Mouse (Mus musculus): ENCODE results near the gene 6430531B16Rik. TPM values are rescaled to one million over a fixed set of nuclear protein-coding genes. Genes with fewer than 3 reads are reported as not detected.

The 6430531B16Rik gene
- polyA plus RNA-seq, 1 experiment from 2014 or later: 1.1 TPM

DNA sequence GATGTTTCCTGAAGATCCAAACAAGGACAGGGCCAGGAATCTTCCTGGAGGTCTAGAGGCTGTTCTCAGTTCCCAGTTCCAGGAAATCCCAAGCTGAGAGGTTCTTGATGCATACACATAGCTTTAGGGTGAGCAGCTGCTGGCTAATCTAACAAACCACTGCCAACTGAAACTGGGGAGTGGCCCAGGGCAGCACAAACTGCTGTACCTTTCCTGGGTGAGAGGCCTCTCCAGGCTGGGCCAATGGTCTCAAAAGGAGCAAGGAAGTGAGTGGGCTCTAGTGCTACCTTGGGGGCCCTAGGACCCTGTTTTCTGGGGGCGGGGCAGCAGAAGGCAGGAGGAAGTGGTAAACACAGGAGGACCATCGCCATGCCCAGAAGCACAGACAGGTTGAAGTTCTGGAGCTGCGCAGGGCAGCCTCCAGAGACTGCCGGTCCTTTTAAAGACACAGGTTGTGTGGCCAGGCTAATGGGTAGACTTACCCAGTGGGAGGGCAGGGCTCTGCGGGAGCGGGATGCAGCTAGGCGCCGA lies 12.4 kb upstream of the 6430531B16Rik start:
- 72% methylated on average over 8 of the region's 8 CpGs for WGBS
- H3K9me3 ChIP-seq: no peaks in the 10 kb centered on the region

DNA sequence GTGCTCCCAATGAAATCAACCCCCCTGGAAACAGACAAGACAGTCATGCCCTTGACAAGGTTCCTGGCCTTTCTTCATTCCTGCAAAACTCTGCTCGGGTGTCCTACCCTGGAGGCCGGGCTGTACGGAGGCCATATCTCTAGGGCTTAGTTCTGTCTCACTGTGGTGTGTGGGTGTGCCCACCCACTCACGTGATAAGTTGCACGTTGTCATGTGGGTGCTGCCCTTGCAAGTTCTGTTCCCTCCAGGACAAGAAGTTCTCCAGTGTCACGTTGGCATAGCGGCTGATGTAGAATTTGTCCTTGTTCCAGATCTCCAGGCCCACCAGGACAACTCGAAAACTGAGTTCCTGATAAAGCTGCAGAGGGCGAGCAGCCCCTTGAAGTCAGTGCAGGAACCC lies 9.7 kb upstream of the 6430531B16Rik start:
- peaks cover 11% of the 10 kb centered on the region; the same call in 1 of the 2 replicates for H3K36me3 ChIP-seq
- H3K9ac ChIP-seq: no peak overlapping the region
- H3K4me1 ChIP-seq: no peaks in the 10 kb centered on the region
- ATAC-seq (ENCODE audit: insufficient number of reproducible peaks, insufficient read depth, low FRiP score, low TSS enrichment, low read depth): no peak
- WGBS: 91% methylated on average over 9 of the region's 9 CpGs
- H3K27ac ChIP-seq: no peak overlapping the region
- no peak overlapping the region for H3K4me2 ChIP-seq
- H3K4me3 ChIP-seq: no peak overlapping the region
- H3K27me3 ChIP-seq: no peaks in the 10 kb centered on the region
- no peaks in the 10 kb centered on the region for H3K9me3 ChIP-seq

More for the DNA sequence above, 12.4 kb upstream of the 6430531B16Rik start:
- Histone ChIP-seq H3K36me3 (peaks cover 16% of the 10 kb centered on the region), H3K4me2 (no peak overlapping the region), H3K4me1 (0 out of 2 replicates have a peak, but pooled peaks cover 4% of the 10 kb centered on the region), H3K27me3 (no peaks in the 10 kb centered on the region), H3K27ac (no peak overlapping the region), H3K9ac (no peak overlapping the region), H3K4me3 (no peak overlapping the region)
- ATAC-seq (ENCODE audit: insufficient number of reproducible peaks, insufficient read depth, low FRiP score, low TSS enrichment, low read depth): no peak

DNA sequence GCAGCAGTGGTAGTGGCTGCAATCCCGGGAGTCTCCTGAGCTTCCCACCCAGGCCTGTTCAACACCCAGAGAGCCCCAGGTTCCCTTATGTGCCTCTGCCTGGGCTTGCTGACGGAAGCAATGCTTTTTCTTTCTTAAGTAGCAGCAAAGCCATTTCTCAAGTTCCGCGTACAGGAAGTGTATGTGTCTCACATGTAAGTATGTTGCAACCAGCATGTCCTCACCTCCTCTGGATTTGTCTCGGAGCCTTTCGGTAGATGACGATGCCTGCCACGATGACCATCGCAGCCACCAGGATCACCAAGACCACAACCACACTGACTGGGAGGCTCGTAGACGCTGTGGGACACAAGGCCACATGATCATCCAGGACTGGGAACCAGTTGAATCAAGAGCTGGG lies 6.0 kb upstream of the 6430531B16Rik start:
- no peak for ATAC-seq (ENCODE audit: insufficient number of reproducible peaks, insufficient read depth, low FRiP score, low TSS enrichment, low read depth)
- WGBS: 88% methylated on average over 11 of the region's 11 CpGs

DNA sequence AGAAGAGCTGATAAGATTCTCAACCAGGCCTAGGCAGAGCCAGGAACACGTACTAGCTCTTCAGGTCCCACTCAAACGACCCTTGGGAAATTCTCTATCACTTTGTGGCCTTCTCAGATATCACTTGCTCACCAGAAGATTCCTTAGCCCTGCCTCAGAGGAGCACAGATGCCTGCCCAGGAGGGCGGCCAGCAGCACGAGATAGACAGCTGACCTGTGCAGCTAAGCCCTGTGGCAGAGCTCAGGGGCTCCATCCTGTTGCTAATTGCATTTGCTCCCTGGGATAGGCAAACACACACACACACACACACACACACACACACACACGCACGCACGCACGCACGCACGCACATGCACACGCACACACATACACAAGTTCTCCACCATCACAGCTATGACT lies 3.5 kb upstream of the 6430531B16Rik start:
- Histone ChIP-seq H3K27ac (no peak overlapping the region), H3K4me3 (no peak overlapping the region), H3K9me3 (no peaks in the 10 kb centered on the region), H3K36me3 (peaks cover 11% of the 10 kb centered on the region; the same call in 1 of the 2 replicates), H3K9ac (no peak overlapping the region), H3K4me1 (peaks cover 12% of the 10 kb centered on the region), H3K27me3 (no peaks in the 10 kb centered on the region), H3K4me2 (no peak overlapping the region)
- WGBS: 81% methylated on average over 11 of the region's 11 CpGs
- ATAC-seq (ENCODE audit: insufficient number of reproducible peaks, insufficient read depth, low FRiP score, low TSS enrichment, low read depth): no peak

More for the DNA sequence above, 6.0 kb upstream of the 6430531B16Rik start:
- Histone ChIP-seq H3K27ac (no peak overlapping the region), H3K4me1 (no peaks in the 10 kb centered on the region), H3K36me3 (peaks cover 11% of the 10 kb centered on the region; the same call in 1 of the 2 replicates), H3K9ac (no peak overlapping the region), H3K9me3 (no peaks in the 10 kb centered on the region), H3K4me2 (no peak overlapping the region), H3K4me3 (no peak overlapping the region), H3K27me3 (no peaks in the 10 kb centered on the region)

DNA sequence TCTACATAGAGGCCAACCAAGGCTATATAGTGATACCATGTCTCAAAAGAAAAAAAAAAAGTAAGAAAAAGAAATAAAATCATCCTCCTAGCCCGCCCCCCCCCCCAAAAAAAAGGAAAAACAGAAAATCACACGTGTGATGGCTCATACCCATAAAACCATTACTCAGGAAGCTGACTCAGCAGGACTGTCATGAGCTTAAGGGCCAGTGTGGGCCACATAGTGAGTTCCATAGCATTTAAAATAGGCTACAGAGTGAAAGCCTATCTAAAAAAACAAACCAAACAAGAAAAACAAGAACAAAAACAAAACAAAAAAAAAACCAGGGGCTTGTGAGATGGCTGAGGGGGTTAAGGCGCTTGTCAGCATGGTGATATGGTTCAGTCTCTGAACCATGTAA lies 2.2 kb upstream of the 6430531B16Rik start:
- no peak for ATAC-seq (ENCODE audit: insufficient number of reproducible peaks, insufficient read depth, low FRiP score, low TSS enrichment, low read depth)
- peaks cover 12% of the 10 kb centered on the region for H3K4me1 ChIP-seq
- H3K36me3 ChIP-seq: 0 out of 2 replicates have a peak, but pooled peaks cover 6% of the 10 kb centered on the region
- no peaks in the 10 kb centered on the region for H3K9me3 ChIP-seq
- no peak overlapping the region for H3K4me3 ChIP-seq
- no peak overlapping the region for H3K9ac ChIP-seq
- no peak overlapping the region for H3K4me2 ChIP-seq
- WGBS: 58% methylated on average over 3 of the region's 3 CpGs
- H3K27ac ChIP-seq: no peak overlapping the region
- H3K27me3 ChIP-seq: no peaks in the 10 kb centered on the region

DNA sequence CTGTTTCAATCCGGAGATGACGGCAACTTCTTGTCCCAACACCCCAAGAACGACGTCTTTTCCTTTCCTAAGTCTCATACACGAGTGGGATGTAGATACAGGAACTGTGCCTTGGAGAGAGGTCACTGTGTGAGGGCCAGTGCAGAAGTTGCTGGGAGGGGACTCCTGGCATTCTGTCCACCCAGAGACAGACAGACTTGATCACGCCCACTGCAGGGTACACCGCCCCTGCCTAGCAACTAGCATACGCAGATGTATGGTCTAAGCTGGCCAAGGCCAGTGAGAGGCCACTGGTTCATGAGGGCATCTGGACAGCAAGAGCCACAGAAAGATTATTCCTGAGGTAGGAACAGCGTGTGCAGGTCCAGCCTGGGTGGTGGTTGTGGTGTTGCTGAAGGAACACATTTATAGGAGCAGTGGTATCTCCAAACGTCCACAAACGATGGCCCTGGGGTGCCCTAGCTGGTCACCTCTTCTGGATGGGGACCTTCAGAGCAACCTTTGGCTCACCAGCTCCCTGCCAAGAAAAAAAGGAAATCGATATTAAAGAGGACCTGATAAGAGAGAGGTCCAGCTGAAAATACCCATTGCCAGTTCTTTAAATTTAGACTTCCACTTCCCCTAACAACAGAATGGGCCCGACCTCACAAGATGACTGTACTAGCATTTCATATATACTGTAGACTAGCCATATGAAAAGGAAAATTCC lies 610 bp upstream of the 6430531B16Rik start:
- no peak overlapping the region for H3K27ac ChIP-seq
- H3K4me1 ChIP-seq: peaks cover 12% of the 10 kb centered on the region
- 49% methylated on average over 13 of the region's 13 CpGs for WGBS
- peak overlapping the region; percentile 57 for H3K4me3 ChIP-seq
- H3K27me3 ChIP-seq: no peaks in the 10 kb centered on the region
- H3K36me3 ChIP-seq: 0 out of 2 replicates have a peak, but pooled peaks cover 3% of the 10 kb centered on the region
- H3K4me2 ChIP-seq: peak overlapping the region; percentile 84
- H3K9ac ChIP-seq: peak overlapping the region; percentile 64
- no peak for ATAC-seq (ENCODE audit: insufficient number of reproducible peaks, insufficient read depth, low FRiP score, low TSS enrichment, low read depth)
- H3K9me3 ChIP-seq: no peaks in the 10 kb centered on the region

DNA sequence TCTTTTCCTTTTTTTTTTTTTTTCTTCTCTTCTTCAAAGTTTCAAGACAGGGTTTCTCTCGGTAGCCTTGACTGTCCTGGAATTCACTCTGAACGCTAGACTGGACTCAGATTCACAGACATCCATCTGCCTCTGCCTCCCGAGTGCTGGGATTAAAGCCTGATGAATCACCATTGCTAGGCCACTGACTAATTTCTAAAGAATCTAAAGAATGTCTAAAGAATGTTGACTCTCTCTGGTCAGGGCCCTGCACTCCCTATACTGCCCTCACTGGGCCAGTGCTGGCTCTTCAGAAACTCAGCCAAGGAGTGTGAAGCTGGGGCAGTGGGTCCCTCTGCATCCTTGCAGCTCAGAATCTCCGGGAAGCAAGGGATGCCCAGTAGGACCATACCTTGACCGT lies 3.1 kb downstream of the 6430531B16Rik start:
- Histone ChIP-seq H3K4me3 (no peak overlapping the region), H3K9ac (no peak overlapping the region), H3K27ac (no peak overlapping the region), H3K9me3 (no peaks in the 10 kb centered on the region), H3K4me1 (peaks cover 12% of the 10 kb centered on the region), H3K36me3 (no peaks in the 10 kb centered on the region), H3K4me2 (no peak overlapping the region), H3K27me3 (no peaks in the 10 kb centered on the region)
- WGBS: 53% methylated on average over 5 of the region's 5 CpGs
- no peak for ATAC-seq (ENCODE audit: insufficient number of reproducible peaks, insufficient read depth, low FRiP score, low TSS enrichment, low read depth)

DNA sequence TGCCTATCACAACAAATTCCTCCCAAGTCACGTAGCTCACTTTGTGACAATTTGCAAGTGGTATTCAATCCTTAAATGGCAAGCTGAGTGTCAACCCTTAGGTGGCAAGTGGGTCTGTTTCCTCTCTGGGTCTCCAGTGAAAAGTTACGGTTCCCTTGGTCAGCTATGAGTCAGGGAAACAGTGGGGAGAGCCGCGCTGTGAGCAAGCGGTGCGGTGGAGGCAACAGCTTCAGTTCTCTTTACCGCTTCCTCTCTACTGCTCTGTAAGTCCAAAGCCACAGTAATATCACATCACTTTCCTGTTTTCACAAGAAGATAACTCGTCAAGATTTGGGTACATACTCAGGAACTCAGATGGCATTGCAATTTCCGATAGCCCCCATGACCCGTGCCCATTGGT lies 4.2 kb downstream of the 6430531B16Rik start:
- 88% methylated on average over 10 of the region's 10 CpGs for WGBS
- ATAC-seq (ENCODE audit: insufficient number of reproducible peaks, insufficient read depth, low FRiP score, low TSS enrichment, low read depth): no peak

DNA sequence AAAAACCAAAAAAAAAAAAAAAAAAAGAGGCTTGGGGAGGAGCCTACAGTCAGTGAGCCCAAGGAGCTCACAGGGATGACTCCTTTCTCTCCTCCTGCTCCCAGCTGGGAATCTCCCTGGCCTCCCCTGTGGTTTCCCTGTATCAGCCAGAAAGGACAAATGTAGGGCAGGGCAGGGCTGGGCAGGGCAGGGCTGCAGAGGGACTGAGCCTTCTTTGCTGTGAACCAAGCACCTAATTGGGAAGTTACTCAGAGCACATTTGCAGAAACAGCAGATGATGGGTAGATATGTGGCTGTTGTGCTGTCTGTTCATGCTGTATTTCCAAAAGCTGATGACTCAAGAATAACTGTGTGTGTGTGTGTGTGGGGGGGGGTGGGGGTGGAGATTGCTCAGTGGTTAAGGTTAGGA lies 5.6 kb downstream of the 6430531B16Rik start:
- Histone ChIP-seq H3K27me3 (no peaks in the 10 kb centered on the region), H3K27ac (no peak overlapping the region), H3K9ac (no peak overlapping the region), H3K9me3 (no peaks in the 10 kb centered on the region), H3K4me3 (no peak overlapping the region), H3K36me3 (no peaks in the 10 kb centered on the region), H3K4me1 (peaks cover 10% of the 10 kb centered on the region), H3K4me2 (no peak overlapping the region)
- ATAC-seq (ENCODE audit: insufficient number of reproducible peaks, insufficient read depth, low FRiP score, low TSS enrichment, low read depth): no peak

More for the DNA sequence above, 4.2 kb downstream of the 6430531B16Rik start:
- H3K27ac ChIP-seq: no peak overlapping the region
- no peak overlapping the region for H3K9ac ChIP-seq
- no peak overlapping the region for H3K4me2 ChIP-seq
- H3K4me1 ChIP-seq: peaks cover 20% of the 10 kb centered on the region
- H3K27me3 ChIP-seq: no peaks in the 10 kb centered on the region
- no peak overlapping the region for H3K4me3 ChIP-seq
- H3K9me3 ChIP-seq: no peaks in the 10 kb centered on the region
- H3K36me3 ChIP-seq: no peaks in the 10 kb centered on the region

DNA sequence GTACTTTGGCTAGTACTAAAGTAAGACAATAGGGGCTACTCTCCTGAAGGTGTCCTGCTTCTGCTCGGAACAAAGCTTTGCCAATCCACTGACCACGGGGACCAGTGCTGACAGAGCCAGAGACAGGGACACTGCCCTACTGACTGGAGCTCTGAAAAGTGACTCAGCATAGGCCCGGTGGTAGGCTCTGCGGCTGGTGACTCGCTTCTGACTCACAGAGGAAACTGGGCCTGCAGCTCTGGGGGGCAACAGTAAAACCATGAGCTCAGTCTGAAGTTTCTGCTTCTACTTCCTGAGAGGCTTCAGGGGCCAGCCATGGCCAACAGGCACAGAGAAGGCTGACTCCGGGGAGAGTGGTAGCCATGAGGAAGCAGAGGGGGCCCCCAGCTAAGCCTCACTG lies 7.1 kb downstream of the 6430531B16Rik start:
- no peaks in the 10 kb centered on the region for H3K9me3 ChIP-seq

DNA sequence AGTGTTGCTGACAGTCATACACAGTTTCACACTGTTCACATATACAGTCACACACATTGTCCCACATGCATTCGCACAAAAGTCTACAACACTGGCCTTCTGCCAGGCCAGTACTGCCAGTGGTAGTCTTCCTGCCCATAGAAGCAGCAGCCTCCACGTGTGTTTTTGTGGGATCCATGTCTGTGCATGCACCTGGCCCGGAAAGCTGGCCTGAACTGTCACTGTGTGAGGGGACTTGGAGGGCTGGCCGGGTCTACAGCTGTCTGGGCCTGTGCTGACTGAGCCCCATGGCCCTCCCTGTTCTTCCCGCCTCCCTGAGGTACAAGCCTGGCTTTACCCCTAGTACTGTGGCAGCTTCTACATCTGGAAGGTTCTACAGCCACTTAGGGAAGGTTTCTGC lies 7.6 kb downstream of the 6430531B16Rik start:
- no peaks in the 10 kb centered on the region for H3K9me3 ChIP-seq
- peaks cover 9% of the 10 kb centered on the region for H3K4me1 ChIP-seq
- H3K27me3 ChIP-seq: no peaks in the 10 kb centered on the region
- no peak overlapping the region for H3K4me2 ChIP-seq
- no peak overlapping the region for H3K27ac ChIP-seq
- no peak for ATAC-seq (ENCODE audit: insufficient number of reproducible peaks, insufficient read depth, low FRiP score, low TSS enrichment, low read depth)
- 72% methylated on average over 5 of the region's 5 CpGs for WGBS
- H3K9ac ChIP-seq: no peak overlapping the region
- no peaks in the 10 kb centered on the region for H3K36me3 ChIP-seq
- no peak overlapping the region for H3K4me3 ChIP-seq

More for the DNA sequence above, 7.1 kb downstream of the 6430531B16Rik start:
- Histone ChIP-seq H3K4me3 (no peak overlapping the region), H3K27me3 (no peaks in the 10 kb centered on the region), H3K4me1 (peaks cover 9% of the 10 kb centered on the region), H3K9ac (no peak overlapping the region), H3K36me3 (no peaks in the 10 kb centered on the region), H3K4me2 (no peak overlapping the region), H3K27ac (no peak overlapping the region)
- WGBS: 72% methylated on average over 6 of the region's 6 CpGs
- ATAC-seq (ENCODE audit: insufficient number of reproducible peaks, insufficient read depth, low FRiP score, low TSS enrichment, low read depth): no peak

All from embryonic facial prominence, embryonic 13.5 days (tissue).